Mouse (Mus musculus) lung, adult 2 months (tissue): Measurements from ENCODE around the gene Ikzf1.

ENCODE experiments used
- CTCF ChIP-seq: fragments of 200-500 bp; IDR thresholded peaks from 2 replicates; pipeline ENCODE4 v1.5.1; 2011; ENCODE audit warnings: mild to moderate bottlenecking, low read length, control low read depth; ENCODE audit not compliant: insufficient read depth
- POLR2A ChIP-seq: fragments of 200-500 bp; IDR thresholded peaks from 2 replicates; pipeline ENCODE4 v1.6.1; 2011; ENCODE audit warnings: low read depth, mild to moderate bottlenecking, control low read depth, low read length, borderline replicate concordance; ENCODE audit errors: extremely low read depth

DNA sequence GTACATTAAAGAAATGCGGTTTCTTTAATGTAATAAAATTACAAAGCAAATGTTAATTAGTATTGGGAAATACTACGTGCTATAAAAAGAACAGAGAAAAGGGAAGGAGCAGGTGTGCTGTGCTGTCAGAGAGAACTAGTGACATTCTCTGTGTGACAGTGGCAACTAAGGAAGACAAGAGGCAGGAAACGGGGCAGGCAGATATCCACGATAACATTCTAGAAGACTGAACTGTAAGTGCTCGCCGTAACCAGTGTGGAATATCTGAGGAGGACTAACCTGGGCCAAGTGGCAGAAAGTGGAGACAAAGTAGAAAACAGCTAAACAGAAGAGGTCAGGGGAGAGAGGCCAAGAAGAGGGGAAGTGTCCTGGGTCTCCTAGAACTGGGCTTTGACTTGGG, 5.8 kb upstream of the Ikzf1 start:
- TF ChIP-seq POLR2A (no peak), CTCF (no peak)
